Mouse (Mus musculus) cerebellum, postnatal 14 days (tissue): ENCODE measurements around the gene Zfp541.

Source experiments
- DNase-seq, 2 experiments: peaks; one replicate each; pipeline ENCODE4 v3.0.0; 2021; ENCODE audit warnings: mixed read lengths in 2 of 2

Gene Zfp541

DNA sequence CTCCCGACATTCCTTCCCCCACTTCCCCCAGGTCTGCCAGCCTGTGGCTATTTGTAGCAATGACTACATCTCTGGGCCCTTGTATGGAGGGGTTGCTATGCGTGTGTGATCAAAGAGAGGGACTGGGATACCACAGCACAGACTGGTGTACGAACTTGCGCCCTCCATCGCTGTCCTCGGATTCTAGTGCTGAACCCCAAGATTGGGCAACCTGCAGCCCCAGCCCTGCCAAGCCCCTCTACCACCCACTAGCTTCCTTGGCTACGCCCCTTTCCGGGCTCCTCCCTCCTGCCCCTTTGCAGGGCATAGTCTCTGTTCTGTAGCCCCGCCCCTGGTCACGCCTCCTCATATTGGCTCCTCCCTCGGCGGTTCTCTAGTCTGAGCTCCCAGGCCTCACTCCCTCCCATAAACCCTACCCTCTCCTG is 67.8 kb downstream of the Zfp541 start, which contains the start of gene Slc8a2:
Slc8a2 (plus strand) TSS at position 406 of the 425 bp plus-strand sequence.
- peak; percentile 96 for DNase-seq

DNA sequence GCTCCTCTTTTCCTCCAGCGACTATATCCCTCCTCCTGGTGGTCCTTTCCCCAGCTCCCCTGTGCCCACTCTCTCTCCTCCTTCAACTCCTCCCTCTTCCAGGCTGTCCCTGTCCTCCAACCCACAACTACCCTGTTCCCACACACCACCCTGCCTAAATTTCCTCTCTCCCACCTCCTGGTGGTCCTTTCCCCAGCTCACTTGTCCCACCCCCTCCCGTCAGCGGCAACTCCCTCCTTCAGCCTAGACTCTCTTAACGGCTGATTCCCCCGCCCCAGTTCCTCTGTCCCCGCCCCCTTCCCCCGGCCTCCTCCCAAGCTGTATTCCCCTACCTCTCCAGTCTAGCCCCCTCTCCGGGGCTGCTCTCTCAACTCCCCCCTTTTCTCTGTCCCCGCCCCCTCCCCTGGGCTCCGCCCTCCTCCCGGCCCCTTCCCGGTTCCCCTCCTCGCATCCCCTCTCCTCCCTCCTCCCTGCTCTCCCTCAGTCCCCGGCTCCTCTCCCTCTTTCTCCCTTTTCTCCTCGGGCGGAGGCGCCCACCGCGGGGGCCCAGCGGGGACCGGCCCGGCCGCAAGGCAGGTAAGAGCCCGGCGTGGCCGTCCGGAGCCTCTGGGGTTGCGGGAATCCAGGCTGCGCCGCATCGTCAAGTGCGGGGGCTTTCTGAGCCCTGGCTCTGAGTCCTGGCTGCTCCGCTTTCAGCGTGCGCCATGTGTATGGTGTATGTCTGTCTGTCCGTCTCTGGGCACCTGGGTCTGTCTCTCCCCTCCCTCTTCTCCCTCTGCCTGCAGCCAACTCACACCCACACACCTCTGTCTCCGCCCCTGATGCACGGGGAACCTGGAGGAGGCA is 68.5 kb downstream of the Zfp541 start:
- DNase-seq: peak; percentile 86 to 87

DNA sequence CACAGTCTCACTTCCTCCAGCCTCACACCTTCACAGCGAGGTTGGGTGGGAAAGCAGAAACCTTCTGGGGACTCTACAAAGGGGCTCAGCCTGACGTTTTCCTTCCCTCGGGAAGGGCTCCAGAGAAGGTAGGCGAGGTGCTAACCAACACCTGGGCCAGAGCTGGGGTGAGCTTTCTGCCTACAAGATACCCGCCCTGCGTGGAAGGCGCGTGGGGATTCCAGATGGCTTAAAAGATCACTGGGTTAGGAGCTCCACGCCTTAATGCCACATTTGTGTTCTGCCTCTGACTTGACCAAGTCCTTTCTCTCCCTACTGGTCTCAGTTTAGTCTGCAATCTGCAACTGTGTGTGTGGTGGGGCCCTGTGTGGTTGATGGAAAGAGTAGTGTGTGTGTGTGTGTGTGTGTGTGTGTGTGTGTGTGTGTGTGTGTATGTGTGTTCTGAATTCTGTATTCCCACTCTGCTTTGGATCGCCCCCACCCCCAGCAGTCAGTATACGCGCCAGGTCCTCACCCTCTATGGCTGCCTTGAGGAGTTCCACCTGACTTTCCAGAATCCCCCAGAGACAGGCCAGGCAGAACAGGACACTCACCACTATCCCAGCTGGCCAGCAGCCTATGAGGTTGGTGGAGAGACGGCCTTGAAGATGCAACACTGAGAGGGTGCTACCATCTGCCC is 69.5 kb downstream of the Zfp541 start:
- peak; percentile 58 to 62 for DNase-seq

DNA sequence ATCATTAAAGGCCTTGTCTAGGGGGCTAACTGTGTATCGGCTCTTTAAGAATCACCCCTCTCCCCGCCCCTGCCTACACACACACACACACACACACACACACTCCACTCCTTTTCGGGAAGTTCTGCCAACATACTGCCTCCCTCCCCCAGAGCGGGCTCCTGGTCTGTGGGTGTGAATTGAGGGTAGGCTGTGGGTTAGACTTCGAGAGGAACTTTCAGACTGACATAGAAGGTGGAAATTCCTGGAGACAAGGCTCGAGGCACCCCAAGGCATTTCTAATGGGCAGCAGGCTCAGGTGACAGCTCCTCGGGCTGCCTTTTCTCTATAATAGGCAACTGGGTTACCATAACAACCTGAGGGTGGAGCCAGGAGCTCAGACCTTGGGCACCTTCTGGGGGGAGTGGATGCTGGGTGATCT is 70.6 kb downstream of the Zfp541 start:
- peak; percentile 58 to 69 for DNase-seq

DNA sequence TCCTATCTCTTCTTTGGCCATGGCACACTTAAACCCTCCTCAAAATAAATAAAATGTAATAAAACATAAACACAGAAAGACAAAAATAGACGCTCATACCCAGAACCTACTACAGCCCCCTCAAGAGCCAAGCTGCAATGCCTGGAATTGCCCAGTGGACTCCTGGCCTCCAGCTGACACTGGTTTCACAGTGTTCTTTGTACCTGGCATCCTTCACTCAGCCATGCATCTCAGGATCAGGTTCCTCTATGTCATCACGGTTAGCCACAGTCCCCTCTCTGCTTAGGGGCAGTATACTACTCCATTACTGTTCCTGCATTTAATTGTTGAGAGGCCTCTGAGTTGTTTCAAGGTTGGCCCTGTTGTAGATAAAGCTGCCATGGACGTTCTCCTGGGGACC is 71.3 kb downstream of the Zfp541 start:
- DNase-seq: peak in 1 of 2 experiments; percentile 27

DNA sequence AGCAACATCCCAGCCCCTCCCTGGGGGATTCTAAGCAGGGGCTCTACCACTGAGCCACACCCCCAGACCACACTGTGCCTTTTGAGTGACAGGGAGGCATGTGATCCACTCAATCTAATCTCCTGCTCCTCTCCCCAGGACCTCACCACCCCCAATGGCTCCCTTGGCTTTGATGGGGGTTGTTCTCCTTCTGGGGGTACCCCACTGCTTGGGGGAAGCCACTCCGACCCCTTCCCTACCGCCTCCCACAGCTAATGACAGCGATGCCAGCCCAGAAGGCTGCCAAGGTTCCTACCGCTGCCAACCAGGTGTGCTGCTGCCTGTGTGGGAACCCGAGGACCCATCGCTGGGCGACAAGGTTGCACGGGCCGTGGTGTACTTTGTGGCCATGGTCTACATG is 72.1 kb downstream of the Zfp541 start:
- peak in 1 of 2 experiments; percentile 30 for DNase-seq

DNA sequence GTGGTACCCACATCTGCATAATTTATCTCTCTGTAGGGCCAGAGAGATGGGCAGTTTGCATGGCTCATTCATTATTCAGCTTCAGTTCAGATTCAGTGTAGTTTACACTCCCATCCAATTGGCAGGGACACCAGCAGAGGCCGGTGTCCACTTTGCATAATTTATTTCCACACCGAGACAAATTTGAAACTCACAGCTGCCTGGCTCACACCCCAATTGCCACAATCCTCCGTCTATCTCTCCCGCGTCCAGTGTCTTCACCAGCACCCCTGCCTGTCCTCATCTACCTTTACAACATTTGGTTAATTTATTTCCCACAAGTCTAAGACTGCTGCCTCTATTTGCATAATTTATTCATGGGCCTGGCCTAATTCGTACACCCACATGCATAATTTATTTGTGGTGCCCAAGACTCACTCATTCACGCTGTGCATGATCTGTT is 73.4 kb downstream of the Zfp541 start:
- peak in 1 of 2 experiments; percentile 39 for DNase-seq
